8 mouse cellular contexts compared by ENCODE assay signal in genomic region chr8:120378306-120378705, GRCm38 (mm10).
DNase-seq lines count a peak whose midpoint lies in the region; ATAC-seq and TF ChIP-seq lines count a peak whose summit lies in the region.

No protein-coding gene starts in this region.

- intact Hi-C loops in gastrocnemius, adult 2 months (cut with DNase I): no loop called here

- no peak for ATAC-seq in hindbrain, embryonic 16.5 days

- TF ChIP-seq CTCF in gastrocnemius, adult 2 months (IDR thresholded peaks at IDR 0.05): no peak

- no peak for DNase-seq in hindbrain, embryonic 10.5 days (ENCODE audit: low spot score)
- peak; percentile 78 for DNase-seq in adrenal gland, adult 2 months
- DNase-seq in gastrocnemius, adult 2 months: peak; percentile 89
- DNase-seq in kidney, adult 9 months: peak; percentile 90
- peak; percentile 82 for DNase-seq in lung, postnatal 25 days (ENCODE audit: low spot score)
- no peak for DNase-seq in retina, embryonic 14.5 days (ENCODE audit: low spot score)
- no peak for DNase-seq in c-Kit-positive CD71-positive TER-119-positive erythroid progenitor cells, embryonic 14.5 days (ENCODE audit: low spot score)

- peak overlapping the region; percentile 81 for H3K27ac ChIP-seq in hindbrain, embryonic 10.5 days
- H3K27ac ChIP-seq in hindbrain, embryonic 16.5 days (ENCODE audit: low read depth, low read length): no peak overlapping the region
- H3K27ac ChIP-seq in gastrocnemius, adult 2 months: peak overlapping the region; percentile 74

- WGBS in hindbrain, embryonic 10.5 days: 50% methylated on average over 16 of the region's 16 CpGs
- WGBS in hindbrain, embryonic 16.5 days: 37% methylated on average over 15 of the region's 16 CpGs

- peaks cover 44% of the 10 kb centered on the region for H3K27me3 ChIP-seq in hindbrain, embryonic 10.5 days (ENCODE audit: insufficient read depth, poor library complexity, severe bottlenecking)
- H3K27me3 ChIP-seq in hindbrain, embryonic 16.5 days (replicated peaks; ENCODE audit: control insufficient read depth, insufficient read depth, low read length): no peaks in the 10 kb centered on the region; the same call in 1 of the 2 replicates

- no peak overlapping the region for H3K4me2 ChIP-seq in hindbrain, embryonic 16.5 days (ENCODE audit: low read length)

- H3K4me3 ChIP-seq in hindbrain, embryonic 10.5 days: no peak overlapping the region
- H3K4me3 ChIP-seq in hindbrain, embryonic 16.5 days (ENCODE audit: low read length): no peak overlapping the region
- H3K4me3 ChIP-seq in gastrocnemius, adult 2 months: no peak overlapping the region

- H3K36me3 ChIP-seq in hindbrain, embryonic 10.5 days: no peaks in the 10 kb centered on the region
- no peaks in the 10 kb centered on the region for H3K36me3 ChIP-seq in hindbrain, embryonic 16.5 days (ENCODE audit: control insufficient read depth, insufficient read depth, low read length)

- H3K9ac ChIP-seq in hindbrain, embryonic 16.5 days (ENCODE audit: low read depth, low read length): no peak overlapping the region

- H3K9me3 ChIP-seq in hindbrain, embryonic 10.5 days: no peaks in the 10 kb centered on the region
- no peaks in the 10 kb centered on the region for H3K9me3 ChIP-seq in hindbrain, embryonic 16.5 days (ENCODE audit: control insufficient read depth, low read length)

- peaks cover 99% of the 10 kb centered on the region for H3K4me1 ChIP-seq in hindbrain, embryonic 10.5 days (replicated peaks)
- H3K4me1 ChIP-seq in hindbrain, embryonic 16.5 days (ENCODE audit: control insufficient read depth, insufficient read depth, low read depth, low read length): peaks cover 57% of the 10 kb centered on the region

Comparison
In these comparisons a context has a peak if more than half of its experiments do, and no peak if none do; other contexts are left out.
1. DNase-seq: peak in adrenal gland, adult 2 months (single experiment), gastrocnemius, adult 2 months (single experiment), kidney, adult 9 months (single experiment) and lung, postnatal 25 days (single experiment); none in hindbrain, embryonic 10.5 days (single experiment), retina, embryonic 14.5 days (single experiment) and c-Kit-positive CD71-positive TER-119-positive erythroid progenitor cells, embryonic 14.5 days (single experiment).